Mouse (Mus musculus) stomach, embryonic 15.5 days (tissue): ENCODE data around the gene Cpne9. TPM values are rescaled to one million over a fixed set of nuclear protein-coding genes. Genes with fewer than 3 reads are reported as not detected.

Source experiments
- ATAC-seq: fragments of 200-750 bp; cut with Nextera tagmentation; 2 replicates; pipeline ENCODE4 v1.8.0; 2017; ENCODE audit warnings: low read depth, moderate number of reproducible peaks, moderate TSS enrichment; ENCODE audit not compliant: insufficient read depth, low FRiP score
- H3K27ac ChIP-seq: fragments of 300-500 bp; sonication (generic); 2 replicates; pipeline ENCODE4 v1.5.1; 2015; ENCODE audit warnings: mild to moderate bottlenecking, inconsistent platforms
- H3K27me3 ChIP-seq: fragments of 300-500 bp; sonication (generic); replicated peaks from 2 replicates; pipeline ENCODE4 v1.6.1; 2015; ENCODE audit warnings: inconsistent platforms
- H3K36me3 ChIP-seq: fragments of 300-500 bp; sonication (generic); 2 replicates; pipeline ENCODE4 v1.6.1; 2015; ENCODE audit warnings: inconsistent platforms
- H3K4me1 ChIP-seq: fragments of 300-500 bp; sonication (generic); 2 replicates; pipeline ENCODE4 v1.6.1; 2015; ENCODE audit warnings: inconsistent platforms
- H3K4me2 ChIP-seq: fragments of 300-500 bp; sonication (generic); 2 replicates; pipeline ENCODE4 v1.6.1; 2015; ENCODE audit warnings: mild to moderate bottlenecking, inconsistent platforms
- H3K4me3 ChIP-seq: fragments of 300-500 bp; sonication (generic); replicated peaks from 2 replicates; pipeline ENCODE4 v1.5.1; 2015; ENCODE audit warnings: inconsistent platforms
- H3K9ac ChIP-seq: fragments of 300-500 bp; sonication (generic); 2 replicates; pipeline ENCODE4 v1.6.1; 2015; ENCODE audit warnings: inconsistent platforms
- H3K9me3 ChIP-seq: fragments of 300-500 bp; sonication (generic); 2 replicates; pipeline ENCODE4 v1.6.1; 2016; ENCODE audit warnings: inconsistent platforms
- WGBS: fragments of 180-500 bp; shearing (Covaris S2); methylation state at CpG from one replicate; pipeline ENCODE4 v1.1.7; 2015; 5-methylcytosine and 5-hydroxymethylcytosine counted together
- polyA plus RNA-seq: library from polyadenylated mRNA; unstranded; fragments of >200 nt; fragmentation: Nextera tagmentation; extraction: Ambion mirVana; gene quantifications from 2 replicates; pipeline ENCODE4 v1.2.1, GENCODE M21; 2015

Gene Cpne9
- polyA plus RNA-seq, 1 experiment from 2014 or later = 0.22 TPM

GRCm38 (mm10) chr6:113290346-113290745 is 8.2 kb downstream of the Cpne9 start:
- H3K9ac ChIP-seq = no peak overlapping the region
- no peak overlapping the region for H3K27ac ChIP-seq
- no peak for ATAC-seq
- H3K27me3 ChIP-seq = no peaks in the 10 kb centered on the region
- H3K4me1 ChIP-seq = no peaks in the 10 kb centered on the region
- whole genome bisulfite sequencing = 69% methylated on average over 6 of the region's 6 CpGs
- H3K9me3 ChIP-seq = no peaks in the 10 kb centered on the region
- H3K36me3 ChIP-seq = no peaks in the 10 kb centered on the region
- H3K4me3 ChIP-seq = no peak overlapping the region
- H3K4me2 ChIP-seq = no peak overlapping the region

- Histone ChIP-seq H3K9ac (no peak overlapping the region), H3K27ac (no peak overlapping the region), H3K4me3 (no peak overlapping the region), H3K27me3 (no peaks in the 10 kb centered on the region), H3K9me3 (no peaks in the 10 kb centered on the region), H3K36me3 (no peaks in the 10 kb centered on the region), H3K4me2 (no peak overlapping the region), H3K4me1 (no peaks in the 10 kb centered on the region)
- ATAC-seq = no peak
- 67% methylated on average over 5 of the region's 5 CpGs for WGBS
Observed at GRCm38 (mm10) chr6:113292938-113293337, 10.8 kb downstream of the Cpne9 start.

GRCm38 (mm10) chr6:113296046-113296445 is 13.9 kb downstream of the Cpne9 start:
- no peak overlapping the region for H3K9ac ChIP-seq
- no peaks in the 10 kb centered on the region for H3K27me3 ChIP-seq
- no peak overlapping the region for H3K4me2 ChIP-seq
- no peak overlapping the region for H3K27ac ChIP-seq
- no peaks in the 10 kb centered on the region for H3K4me1 ChIP-seq
- no peak for ATAC-seq
- no peak overlapping the region for H3K4me3 ChIP-seq
- 74% methylated on average over 2 of the region's 2 CpGs for WGBS
- H3K9me3 ChIP-seq = no peaks in the 10 kb centered on the region
- H3K36me3 ChIP-seq = no peaks in the 10 kb centered on the region

GRCm38 (mm10) chr6:113296639-113297038 is 14.5 kb downstream of the Cpne9 start:
- ATAC-seq = no peak
- no peak overlapping the region for H3K9ac ChIP-seq
- H3K4me1 ChIP-seq = no peaks in the 10 kb centered on the region
- no peaks in the 10 kb centered on the region for H3K36me3 ChIP-seq
- H3K4me2 ChIP-seq = no peak overlapping the region
- H3K27ac ChIP-seq = no peak overlapping the region
- H3K4me3 ChIP-seq = no peak overlapping the region
- H3K9me3 ChIP-seq = no peaks in the 10 kb centered on the region
- 61% methylated on average over 4 of the region's 4 CpGs for WGBS
- no peaks in the 10 kb centered on the region for H3K27me3 ChIP-seq

- no peak overlapping the region for H3K4me3 ChIP-seq
- no peaks in the 10 kb centered on the region for H3K9me3 ChIP-seq
- H3K36me3 ChIP-seq = no peaks in the 10 kb centered on the region
- peaks cover 5% of the 10 kb centered on the region for H3K4me1 ChIP-seq
- no peak overlapping the region for H3K9ac ChIP-seq
- H3K27me3 ChIP-seq = no peaks in the 10 kb centered on the region
- 76% methylated on average over 5 of the region's 5 CpGs for WGBS
- no peak overlapping the region for H3K4me2 ChIP-seq
- H3K27ac ChIP-seq = no peak overlapping the region
- ATAC-seq = no peak
Observed at GRCm38 (mm10) chr6:113301350-113301749, 19.2 kb downstream of the Cpne9 start.

GRCm38 (mm10) chr6:113302258-113302657 is 20.2 kb downstream of the Cpne9 start:
- no peak overlapping the region for H3K4me2 ChIP-seq
- WGBS = 22% methylated on average over 3 of the region's 3 CpGs
- peaks cover 5% of the 10 kb centered on the region for H3K4me1 ChIP-seq
- no peaks in the 10 kb centered on the region for H3K36me3 ChIP-seq
- ATAC-seq = no peak
- H3K9ac ChIP-seq = no peak overlapping the region
- no peaks in the 10 kb centered on the region for H3K9me3 ChIP-seq
- H3K27ac ChIP-seq = no peak overlapping the region
- no peak overlapping the region for H3K4me3 ChIP-seq
- H3K27me3 ChIP-seq = no peaks in the 10 kb centered on the region

GRCm38 (mm10) chr6:113306322-113306985 is 24.3 kb downstream of the Cpne9 start:
- Histone ChIP-seq H3K4me3 (peak overlapping the region; percentile 83), H3K27ac (peak overlapping the region; percentile 96), H3K9ac (peak overlapping the region; percentile 97; the same call in 1 of the 2 replicates), H3K9me3 (no peaks in the 10 kb centered on the region), H3K4me2 (peak overlapping the region; percentile 94), H3K4me1 (peaks cover 28% of the 10 kb centered on the region), H3K27me3 (no peaks in the 10 kb centered on the region), H3K36me3 (peaks cover 4% of the 10 kb centered on the region; the same call in 1 of the 2 replicates)
- ATAC-seq = peak; percentile 97
- under 1% methylated on average over 49 of the region's 50 CpGs for WGBS

GRCm38 (mm10) chr6:113306986-113307349 is 24.9 kb downstream of the Cpne9 start, which contains the start of gene Brpf1:
Brpf1 (plus strand) TSS chr6:113307137.
- WGBS = under 1% methylated on average over 32 of the region's 32 CpGs
- Histone ChIP-seq H3K4me1 (peaks cover 28% of the 10 kb centered on the region), H3K9ac (peak within 1 kb of the TSS; percentile 97), H3K36me3 (peaks cover 4% of the 10 kb centered on the region; the same call in 1 of the 2 replicates), H3K4me2 (peak within 1 kb of the TSS; percentile 94), H3K9me3 (no peaks in the 10 kb centered on the region), H3K27me3 (no peaks in the 10 kb centered on the region), H3K27ac (peak within 1 kb of the TSS; percentile 96), H3K4me3 (peak within 1 kb of the TSS; percentile 83)
- ATAC-seq = peak; percentile 30

- peaks cover 28% of the 10 kb centered on the region for H3K4me1 ChIP-seq
- peak overlapping the region; percentile 97 for H3K9ac ChIP-seq
- ATAC-seq = no peak
- under 1% methylated on average over 34 of the region's 34 CpGs for WGBS
- H3K27me3 ChIP-seq = no peaks in the 10 kb centered on the region
- H3K4me2 ChIP-seq = peak overlapping the region; percentile 94
- H3K4me3 ChIP-seq = peak overlapping the region; percentile 83
- H3K9me3 ChIP-seq = no peaks in the 10 kb centered on the region
- peaks cover 4% of the 10 kb centered on the region; the same call in 1 of the 2 replicates for H3K36me3 ChIP-seq
- peak overlapping the region; percentile 96 for H3K27ac ChIP-seq
Observed at GRCm38 (mm10) chr6:113307481-113308121, 25.5 kb downstream of the Cpne9 start.

GRCm38 (mm10) chr6:113308141-113308540 is 26.0 kb downstream of the Cpne9 start:
- H3K36me3 ChIP-seq = peaks cover 5% of the 10 kb centered on the region; the same call in 1 of the 2 replicates
- 27% methylated on average over 5 of the region's 5 CpGs for WGBS
- peak overlapping the region; percentile 97 for H3K9ac ChIP-seq
- peak overlapping the region; percentile 83 for H3K4me3 ChIP-seq
- H3K4me1 ChIP-seq = peaks cover 28% of the 10 kb centered on the region
- H3K27ac ChIP-seq = peak overlapping the region; percentile 96
- H3K4me2 ChIP-seq = peak overlapping the region; percentile 94
- no peaks in the 10 kb centered on the region for H3K27me3 ChIP-seq
- no peaks in the 10 kb centered on the region for H3K9me3 ChIP-seq
- no peak for ATAC-seq

GRCm38 (mm10) chr6:113315972-113316371 is 33.9 kb downstream of the Cpne9 start:
- ATAC-seq = no peak
- 92% methylated on average over 3 of the region's 3 CpGs for WGBS
- Histone ChIP-seq H3K4me1 (no peaks in the 10 kb centered on the region), H3K36me3 (peaks cover 75% of the 10 kb centered on the region), H3K4me2 (no peak overlapping the region), H3K9me3 (no peaks in the 10 kb centered on the region), H3K27me3 (no peaks in the 10 kb centered on the region), H3K4me3 (no peak overlapping the region), H3K27ac (no peak overlapping the region), H3K9ac (no peak overlapping the region)
